Mouse (Mus musculus) stomach, postnatal 0 days (tissue): Measurements from ENCODE around the gene Coa5. TPM values are rescaled to one million over a fixed set of nuclear protein-coding genes. Genes with fewer than 3 reads are reported as not detected.

Experiments
- ATAC-seq: fragments of 200-750 bp; cut with Nextera tagmentation; 2 replicates; pipeline ENCODE4 v1.8.0; 2017; ENCODE audit not compliant: low FRiP score, low TSS enrichment
- DNase-seq: peaks from one replicate; pipeline ENCODE4 v3.0.0-alpha.2; 2016; ENCODE audit warnings: low spot score
- H3K27ac ChIP-seq: fragments of 300-500 bp; sonication (generic); replicated peaks from 2 replicates; pipeline ENCODE4 v1.5.1; 2014; ENCODE audit warnings: mild to moderate bottlenecking, control low read depth
- H3K27me3 ChIP-seq: fragments of 300-500 bp; sonication (generic); 2 replicates; pipeline ENCODE4 v1.6.1; 2014; ENCODE audit warnings: low read length; ENCODE audit not compliant: control insufficient read depth, insufficient read depth
- H3K36me3 ChIP-seq: fragments of 300-500 bp; sonication (generic); 2 replicates; pipeline ENCODE4 v1.6.1; 2014; ENCODE audit warnings: low read length, mixed read lengths; ENCODE audit not compliant: control insufficient read depth, insufficient read depth
- H3K4me1 ChIP-seq: fragments of 300-500 bp; sonication (generic); replicated peaks from 2 replicates; pipeline ENCODE4 v1.6.1; 2014; ENCODE audit warnings: antibody characterized with exemption; ENCODE audit not compliant: control insufficient read depth, insufficient read depth
- H3K4me2 ChIP-seq: fragments of 300-500 bp; sonication (generic); replicated peaks from 2 replicates; pipeline ENCODE4 v1.6.1; 2014; ENCODE audit warnings: low read depth, mild to moderate bottlenecking, control low read depth, moderate library complexity
- H3K4me3 ChIP-seq: fragments of 300-500 bp; sonication (generic); 2 replicates; pipeline ENCODE4 v1.5.1; 2014; ENCODE audit warnings: low read depth, low read length, control low read depth
- H3K9ac ChIP-seq: fragments of 300-500 bp; sonication (generic); 2 replicates; pipeline ENCODE4 v1.6.1; 2014; ENCODE audit warnings: mild to moderate bottlenecking, low read length, control low read depth, mixed read lengths
- H3K9me3 ChIP-seq: fragments of 300-500 bp; sonication (generic); 2 replicates; pipeline ENCODE4 v1.6.1; 2016; ENCODE audit warnings: low read length; ENCODE audit not compliant: control insufficient read depth
- CTCF ChIP-seq: IDR thresholded peaks from 2 replicates; pipeline ENCODE4 v1.5.1; 2016; ENCODE audit warnings: antibody characterized with exemption, low read depth, mild to moderate bottlenecking, moderate library complexity
- EP300 ChIP-seq: optimal IDR thresholded peaks from 2 replicates; pipeline ENCODE3; 2016; ENCODE audit warnings: antibody characterized with exemption
- WGBS: fragments of 180-500 bp; shearing (Covaris S2); extraction: QIAGEN DNeasy Blood & Tissue Kit; methylation state at CpG from one replicate; pipeline ENCODE4 v1.1.7; 2014; 5-methylcytosine and 5-hydroxymethylcytosine counted together
- polyA plus RNA-seq: library from polyadenylated mRNA; unstranded; fragments of >200 nt; fragmentation: Nextera tagmentation; extraction: Ambion mirVana; gene quantifications from 2 replicates; pipeline ENCODE4 v1.2.1, GENCODE M21; 2015

The Coa5 gene
- polyA plus RNA-seq, 1 experiment from 2014 or later: 24.1 TPM

- Histone ChIP-seq H3K27ac (no peak overlapping the region), H3K4me1 (no peaks in the 10 kb centered on the region), H3K4me3 (no peak overlapping the region), H3K27me3 (no peaks in the 10 kb centered on the region), H3K4me2 (no peak overlapping the region), H3K9ac (no peak overlapping the region), H3K36me3 (peaks cover 10% of the 10 kb centered on the region; the same call in 1 of the 2 replicates), H3K9me3 (no peaks in the 10 kb centered on the region)
- ATAC-seq: no peak
- no peak for TF ChIP-seq CTCF
- no peak for TF ChIP-seq EP300
- no peak for DNase-seq
- 89% methylated on average over 8 of the region's 8 CpGs for WGBS
Observed at GRCm38 (mm10) chr1:37376177-37376576, 53.7 kb downstream of the Coa5 start.

- 83% methylated on average over 7 of the region's 7 CpGs for WGBS
- Histone ChIP-seq H3K27ac (no peak overlapping the region), H3K27me3 (no peaks in the 10 kb centered on the region), H3K9ac (no peak overlapping the region), H3K9me3 (no peaks in the 10 kb centered on the region), H3K4me1 (no peaks in the 10 kb centered on the region), H3K36me3 (peaks cover 15% of the 10 kb centered on the region; the same call in 1 of the 2 replicates), H3K4me2 (no peak overlapping the region), H3K4me3 (no peak overlapping the region)
- DNase-seq (no peak), ATAC-seq (no peak)
- TF ChIP-seq EP300 (no peak), CTCF (no peak)
Observed at GRCm38 (mm10) chr1:37368768-37369385, 61.0 kb downstream of the Coa5 start.

GRCm38 (mm10) chr1:37368125-37368524 lies 61.8 kb downstream of the Coa5 start:
- WGBS: 97% methylated on average over 10 of the region's 10 CpGs
- DNase-seq (no peak), ATAC-seq (no peak)
- Histone ChIP-seq H3K9me3 (no peaks in the 10 kb centered on the region), H3K4me2 (no peak overlapping the region), H3K27ac (no peak overlapping the region), H3K4me3 (no peak overlapping the region), H3K36me3 (peaks cover 15% of the 10 kb centered on the region; the same call in 1 of the 2 replicates), H3K27me3 (no peaks in the 10 kb centered on the region), H3K9ac (no peak overlapping the region), H3K4me1 (no peaks in the 10 kb centered on the region)
- TF ChIP-seq EP300 (no peak), CTCF (no peak)

Other genes starting within 250 kb of the Coa5 start
- gene Cnga3, start 215.7 kb downstream of the Coa5 start, polyA plus RNA-seq: 0.85 and 1.2 TPM in 2 replicates
- gene Inpp4a, start 130.2 kb downstream of the Coa5 start, polyA plus RNA-seq: 10.6 and 12.0 TPM in 2 replicates
- 131 and 141 TPM in 2 replicates for gene Unc50, start within 50 bp of the Coa5 start, polyA plus RNA-seq
- gene Mgat4a, start 110.9 kb upstream of the Coa5 start, polyA plus RNA-seq: 13.7 and 13.8 TPM in 2 replicates